Mouse (Mus musculus) retina, postnatal 7 days (tissue): ENCODE measurements around the gene Macf1.

ENCODE experiments used
- DNase-seq: peaks from one replicate; pipeline ENCODE4 v3.0.0-alpha.2; 2012; ENCODE audit warnings: low read depth, low spot score

Gene Macf1

GRCm38 (mm10) chr4:123594381-123594806, 89.8 kb downstream of the Macf1 start:
- no peak for DNase-seq

GRCm38 (mm10) chr4:123593664-123594063, 90.5 kb downstream of the Macf1 start:
- DNase-seq: no peak

DNA sequence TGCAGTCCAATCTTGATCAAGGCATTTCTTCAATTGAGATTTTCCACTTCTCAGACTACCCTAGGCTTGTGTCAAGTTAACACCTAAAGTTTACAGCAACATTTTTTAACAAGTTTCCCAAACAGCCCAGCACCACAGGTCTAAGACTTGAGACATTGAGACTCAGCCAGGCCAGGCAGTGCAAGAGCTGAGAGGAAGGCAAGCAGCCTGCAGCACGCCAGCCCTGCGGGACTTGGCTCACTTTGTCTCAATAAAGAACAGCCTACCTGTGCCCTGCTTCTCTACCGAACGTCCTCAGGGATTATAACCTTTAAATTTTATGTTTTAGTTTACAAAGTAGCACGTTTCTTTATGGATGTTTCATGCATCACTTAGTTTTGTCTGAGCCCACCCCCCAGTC, 92.1 kb downstream of the Macf1 start:
- DNase-seq: no peak

GRCm38 (mm10) chr4:123591026-123591635, 93.0 kb downstream of the Macf1 start:
- no peak for DNase-seq

GRCm38 (mm10) chr4:123589496-123589895, 94.7 kb downstream of the Macf1 start:
- no peak for DNase-seq

GRCm38 (mm10) chr4:123588353-123589301, 95.5 kb downstream of the Macf1 start:
- DNase-seq: no peak

DNA sequence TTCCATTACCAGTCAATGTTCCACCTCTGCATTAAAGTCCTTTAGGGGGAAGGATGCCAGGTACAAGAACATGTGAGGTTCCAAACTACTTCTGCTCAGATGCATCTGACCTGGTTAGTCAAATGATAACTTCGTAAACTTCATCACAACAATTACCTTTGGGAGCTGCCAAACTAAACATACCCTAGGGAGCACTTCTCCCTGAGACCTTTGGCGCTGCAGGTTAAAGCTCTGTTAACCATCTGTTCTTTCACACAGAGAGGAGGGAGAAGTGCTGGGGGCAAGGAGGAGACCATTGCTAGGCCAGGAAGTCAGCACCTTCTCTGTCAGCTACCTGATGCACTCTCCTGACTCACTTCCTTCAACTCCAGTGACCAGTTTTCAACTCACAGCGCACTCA, 96.5 kb downstream of the Macf1 start:
- DNase-seq: no peak

DNA sequence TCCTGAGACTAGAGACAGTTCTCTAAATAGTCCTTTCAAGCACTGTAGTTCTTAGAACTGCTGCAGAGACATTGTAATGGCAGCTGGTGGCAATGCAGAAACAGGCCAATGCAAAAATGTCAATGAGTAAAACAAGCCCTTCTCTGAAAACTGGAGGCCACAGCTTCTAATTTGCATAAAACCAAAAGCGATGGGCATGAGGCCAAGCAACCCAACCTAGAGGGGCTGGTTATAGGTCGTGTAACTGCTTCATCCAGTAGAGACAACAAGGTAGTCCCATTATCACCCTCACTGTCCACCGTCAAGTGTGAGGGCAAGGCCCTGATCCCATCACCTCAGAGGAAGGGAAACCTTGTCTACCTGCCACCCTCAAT, 99.5 kb downstream of the Macf1 start:
- DNase-seq: no peak

DNA sequence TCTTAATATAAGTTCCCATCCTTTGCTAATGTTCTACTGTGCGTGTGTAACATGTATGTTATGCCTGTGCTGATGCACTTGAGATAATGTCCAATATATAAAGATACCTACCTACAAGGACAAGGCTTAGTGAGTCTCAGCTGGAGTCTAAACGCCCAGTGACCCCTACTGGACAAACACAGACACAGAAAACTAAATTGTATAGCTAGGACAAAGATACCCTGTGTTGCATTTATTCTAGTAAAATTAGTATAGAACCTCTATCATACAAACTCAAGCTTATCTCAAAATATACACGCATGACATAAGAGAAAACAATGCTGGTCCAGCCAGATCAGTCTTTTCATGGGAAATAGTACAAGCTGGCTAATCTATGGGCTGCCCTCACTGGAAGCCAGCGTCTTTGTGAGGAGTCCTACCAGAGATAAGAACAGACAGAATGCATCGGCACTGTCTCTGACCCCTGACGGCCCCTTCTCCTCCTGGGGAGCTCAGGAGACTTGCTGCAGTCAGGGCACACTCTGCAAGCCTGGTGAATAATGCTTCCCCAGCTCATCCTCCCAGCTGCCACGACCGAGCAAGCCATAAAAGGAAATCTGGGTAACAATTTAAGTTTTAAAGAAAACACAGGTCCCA, 100.0 kb downstream of the Macf1 start:
- no peak for DNase-seq

DNA sequence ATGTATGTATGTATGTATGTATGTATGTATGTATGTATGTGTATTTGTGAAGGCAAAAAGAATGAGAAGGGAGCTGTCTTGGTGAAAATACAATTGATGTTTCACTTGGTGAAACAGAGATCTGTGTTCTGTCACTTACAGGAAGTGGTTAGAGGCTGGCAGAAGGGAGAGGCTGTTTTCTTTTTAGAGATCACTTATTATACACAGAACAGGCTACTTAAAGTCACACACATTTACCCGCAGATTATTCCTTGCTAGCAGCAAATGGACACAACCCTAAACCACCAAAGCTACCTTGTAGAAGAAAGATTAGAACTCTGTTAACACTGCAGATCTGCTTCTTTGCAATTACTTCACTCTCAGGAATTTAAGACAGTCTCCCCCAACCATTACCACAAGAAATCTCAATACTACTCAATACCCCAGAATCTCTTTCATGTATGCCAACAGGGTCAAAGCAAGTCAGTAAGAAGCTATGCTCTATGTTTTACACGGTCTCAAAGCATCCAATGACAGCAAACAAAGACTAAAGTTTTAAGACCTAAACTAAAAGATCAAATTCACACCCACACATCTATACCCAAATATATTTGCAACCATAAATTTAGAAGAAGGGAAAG, 106.6 kb downstream of the Macf1 start:
- no peak for DNase-seq

DNA sequence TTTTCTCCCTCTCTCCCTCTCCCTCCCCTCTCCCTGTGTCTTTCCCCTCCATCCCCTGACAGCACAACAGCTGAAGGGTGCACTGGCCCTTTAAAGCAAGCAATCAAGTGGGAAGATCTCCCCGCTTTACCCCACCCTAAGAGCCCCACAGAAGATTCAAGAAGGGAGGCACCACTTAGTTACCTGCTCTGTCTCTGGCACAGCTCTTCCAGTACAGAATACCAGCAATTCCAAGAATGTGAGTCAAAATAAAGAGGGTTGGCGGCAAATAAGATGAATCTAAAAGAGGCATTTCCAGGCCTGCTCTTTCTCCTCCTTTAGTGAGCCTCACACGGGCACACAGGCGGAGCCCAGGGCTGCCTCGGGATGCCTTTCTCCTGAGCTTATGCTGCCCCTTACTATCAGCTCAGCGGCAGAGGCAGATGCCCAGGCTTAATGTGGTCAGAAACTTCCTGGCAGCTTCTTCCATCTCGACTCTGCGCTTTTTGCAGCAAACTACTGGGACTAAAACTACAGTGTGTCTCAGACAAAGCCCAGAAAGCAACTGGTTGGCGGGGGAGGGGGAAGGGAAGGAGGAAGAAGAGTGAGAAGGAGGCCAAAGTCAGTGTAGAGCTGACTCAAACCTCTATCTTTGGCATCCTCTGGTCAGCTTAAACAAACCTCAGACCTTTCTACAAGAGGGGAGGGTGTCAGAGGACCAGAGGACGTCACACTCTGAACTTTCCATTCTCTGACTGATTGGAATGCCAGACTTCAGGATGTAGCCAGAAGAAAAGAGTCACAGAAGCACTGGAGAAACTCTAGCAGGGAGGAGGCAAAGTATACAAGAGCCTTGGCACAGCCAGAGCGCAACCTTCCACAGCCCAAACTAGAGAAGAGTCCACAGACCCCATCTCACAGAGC, 111.5 kb downstream of the Macf1 start:
- DNase-seq: no peak

- no peak for DNase-seq
Observed at GRCm38 (mm10) chr4:123571869-123572268, 112.3 kb downstream of the Macf1 start.

DNA sequence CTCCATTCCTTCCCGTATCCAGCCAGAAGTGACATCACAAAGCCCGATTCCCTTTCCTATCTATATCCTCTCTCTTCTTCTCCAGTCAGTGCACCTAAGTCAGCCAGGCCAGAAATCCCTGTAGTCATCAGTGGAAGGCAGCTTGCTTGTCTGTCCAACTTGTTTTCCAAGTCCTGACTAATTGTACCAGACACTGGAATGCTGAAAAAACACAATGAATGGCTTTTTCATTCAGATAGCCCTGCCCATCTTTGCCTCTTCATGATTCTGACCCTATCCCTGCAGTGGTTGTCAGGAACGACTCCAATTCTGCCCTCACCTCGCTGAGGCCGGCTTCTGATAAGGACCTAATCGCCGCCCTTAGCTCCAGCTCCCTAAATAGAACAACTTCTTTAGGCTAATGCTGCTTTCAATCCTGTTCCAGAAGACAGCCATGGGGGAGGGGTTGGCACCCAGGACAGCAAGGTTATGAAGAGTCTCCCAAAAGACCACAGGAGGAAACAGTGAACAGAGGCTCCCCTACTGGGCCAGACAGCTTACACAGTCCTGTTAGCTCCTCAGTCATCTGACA, 118.8 kb downstream of the Macf1 start:
- DNase-seq: no peak

DNA sequence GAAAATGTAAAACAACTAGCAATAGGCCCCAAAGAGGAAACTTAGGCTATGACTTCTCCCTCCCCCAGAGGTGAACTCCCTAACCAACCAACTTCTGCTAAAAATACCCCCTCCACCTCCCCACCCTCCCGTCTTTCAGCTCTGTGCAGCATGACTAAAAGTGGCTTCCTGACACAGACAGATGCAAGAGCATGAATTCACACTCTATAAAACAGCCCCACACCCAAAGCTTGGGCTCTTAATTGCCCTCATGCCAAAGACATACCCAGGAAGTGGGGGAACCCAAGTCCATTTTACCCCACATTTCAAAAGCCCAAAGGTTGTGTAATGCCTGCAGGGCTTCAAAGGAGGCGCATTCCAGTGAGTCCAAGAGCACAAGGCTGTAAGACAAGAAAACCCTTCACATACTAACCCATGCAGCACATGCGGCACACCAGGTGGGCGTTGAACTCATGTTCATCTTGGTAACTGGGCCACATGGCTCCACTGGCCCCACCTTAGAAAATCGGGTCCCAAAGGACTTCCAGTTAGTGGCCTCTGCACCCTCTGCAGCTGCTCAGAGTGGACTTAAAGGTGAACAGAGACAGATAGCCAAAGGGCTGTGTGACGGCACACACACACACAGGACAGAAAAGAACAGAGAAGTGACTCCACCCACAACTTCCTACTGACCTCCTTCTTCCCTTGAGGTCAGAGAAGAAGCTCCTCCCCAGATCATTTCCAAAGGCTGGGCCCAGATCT, 119.9 kb downstream of the Macf1 start:
- no peak for DNase-seq

DNA sequence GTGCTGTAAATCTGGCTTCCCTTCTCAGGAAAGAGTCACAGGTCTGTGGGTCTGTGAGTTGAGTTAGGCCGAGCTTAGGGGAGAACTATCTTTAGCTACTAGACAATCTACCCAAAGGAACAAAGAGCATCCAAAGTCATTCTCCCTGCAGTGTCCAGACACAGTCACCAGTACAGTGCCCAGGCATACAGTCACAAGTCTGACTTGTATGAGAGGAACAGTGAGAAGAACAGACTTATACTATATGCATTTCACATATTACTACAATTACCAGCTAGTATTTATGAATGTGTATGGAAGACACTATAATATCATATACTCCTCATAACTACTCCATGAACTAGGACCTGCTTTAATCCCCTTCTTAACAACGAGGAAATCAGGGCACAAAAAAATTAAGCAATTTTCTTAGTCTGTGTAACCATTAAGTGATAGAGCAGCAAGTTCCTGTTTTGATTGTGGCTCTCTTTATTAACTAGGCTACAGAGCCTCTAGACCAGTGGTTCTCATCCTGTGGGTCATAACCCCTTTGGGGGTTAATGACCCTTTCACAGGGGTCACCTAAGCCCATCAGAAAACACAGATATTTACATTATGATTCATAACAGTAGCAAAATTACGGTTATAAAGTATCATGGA, 121.9 kb downstream of the Macf1 start:
- DNase-seq: no peak

DNA sequence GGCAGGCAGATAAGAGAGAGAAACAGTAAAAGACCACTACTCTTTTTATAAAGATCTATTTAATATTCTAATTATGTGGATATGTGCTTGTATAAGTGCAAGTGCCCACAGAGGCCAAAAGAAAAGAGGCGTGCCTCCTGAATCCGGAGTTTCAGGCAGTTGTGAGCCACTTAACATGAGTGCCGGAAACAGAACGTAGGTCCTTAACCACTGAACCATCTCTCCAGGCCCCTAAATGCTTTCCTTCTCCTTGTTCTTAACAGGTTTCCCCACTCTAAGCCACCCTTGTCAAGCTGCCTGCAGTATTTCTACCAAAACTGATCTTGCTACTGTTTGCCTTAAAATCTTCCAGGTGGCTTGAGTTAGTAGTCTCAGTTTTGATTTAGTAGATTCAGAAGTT, 123.3 kb downstream of the Macf1 start:
- no peak for DNase-seq

GRCm38 (mm10) chr4:123558496-123558895, 125.7 kb downstream of the Macf1 start:
- no peak for DNase-seq

GRCm38 (mm10) chr4:123555251-123555650, 128.9 kb downstream of the Macf1 start:
- DNase-seq: no peak

GRCm38 (mm10) chr4:123552689-123553088, 131.5 kb downstream of the Macf1 start:
- no peak for DNase-seq

- DNase-seq: no peak
Observed at GRCm38 (mm10) chr4:123548317-123548716, 135.8 kb downstream of the Macf1 start.
